Mouse (Mus musculus): ENCODE data around the gene Psors1c2. TPM values are rescaled to one million over a fixed set of nuclear protein-coding genes. Genes with fewer than 3 reads are reported as not detected.

The Psors1c2 gene
- polyA plus RNA-seq, 3 experiments from 2014 or later = 0.73 TPM; not detected in 2

DNA sequence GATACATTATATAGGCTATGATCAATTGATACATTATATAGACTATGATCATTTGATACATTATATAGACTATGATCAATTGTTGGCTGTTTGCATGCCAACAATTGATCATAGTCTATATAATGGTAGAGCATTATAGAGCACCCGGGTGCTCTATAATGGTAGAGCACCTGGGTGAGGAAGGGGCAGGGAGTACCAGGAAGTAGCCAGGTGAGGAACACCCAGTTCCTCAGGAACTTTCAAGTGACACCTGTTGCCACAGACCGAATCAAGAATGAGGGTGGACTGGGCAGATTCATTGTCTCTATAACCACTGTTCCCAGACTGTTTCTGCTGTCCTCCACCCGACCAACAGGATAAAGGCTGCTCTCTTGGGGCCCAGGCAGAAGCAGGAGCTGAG is 34.1 kb downstream of the Psors1c2 start, which contains the start of gene 2300002M23Rik:
Gene 2300002M23Rik (plus strand): TSS at position 301 of the 400 bp plus-strand sequence.
- no peak for ATAC-seq

- ATAC-seq = no peak
Measured at GRCm38 (mm10) chr17:35567767-35568166, 34.8 kb downstream of the Psors1c2 start.

DNA sequence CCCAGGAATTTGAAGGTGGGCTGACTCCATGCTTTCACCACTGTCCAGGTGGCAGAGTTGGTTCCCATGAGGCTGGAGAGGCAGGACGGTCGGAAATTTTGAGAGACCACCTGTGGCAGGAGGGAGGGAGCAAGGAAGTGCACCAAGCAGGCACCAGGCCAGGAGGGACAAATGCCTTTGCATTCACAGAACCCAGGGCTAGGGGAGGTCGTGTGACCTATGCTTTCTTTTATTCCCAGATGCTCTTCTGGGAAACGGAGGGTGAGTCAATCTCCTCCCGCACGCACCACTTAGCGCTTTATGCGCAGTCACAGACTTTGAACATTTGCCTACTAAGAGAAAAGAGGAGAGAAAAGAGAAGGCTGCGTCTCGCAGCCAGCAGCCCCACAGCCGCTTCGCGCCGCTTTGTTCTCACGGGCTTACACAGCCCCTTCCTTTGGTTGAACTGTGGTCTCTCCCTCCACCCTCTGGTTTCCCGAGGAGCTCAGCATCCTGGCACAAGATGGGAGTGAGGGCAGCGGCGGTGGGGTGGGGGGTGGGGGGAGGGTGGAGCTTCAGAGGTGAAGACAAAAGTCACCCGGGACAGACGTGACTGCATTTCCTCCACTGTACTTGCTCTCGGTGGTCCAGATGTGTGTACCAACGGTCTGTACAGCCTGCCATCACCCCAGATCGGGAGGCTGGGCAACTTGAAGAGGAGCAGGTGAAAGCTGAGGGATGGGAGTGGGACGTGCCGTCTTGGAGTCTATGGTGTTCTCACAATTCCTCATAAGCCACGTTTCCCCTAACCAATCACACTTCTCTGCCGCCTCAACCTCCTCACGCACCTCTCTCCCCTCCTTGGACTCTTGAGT is 36.3 kb downstream of the Psors1c2 start:
- no peak for ATAC-seq

- ATAC-seq = no peak
Measured at GRCm38 (mm10) chr17:35570836-35571235, 37.8 kb downstream of the Psors1c2 start.

- ATAC-seq = no peak
Measured at GRCm38 (mm10) chr17:35571477-35571876, 38.5 kb downstream of the Psors1c2 start.

DNA sequence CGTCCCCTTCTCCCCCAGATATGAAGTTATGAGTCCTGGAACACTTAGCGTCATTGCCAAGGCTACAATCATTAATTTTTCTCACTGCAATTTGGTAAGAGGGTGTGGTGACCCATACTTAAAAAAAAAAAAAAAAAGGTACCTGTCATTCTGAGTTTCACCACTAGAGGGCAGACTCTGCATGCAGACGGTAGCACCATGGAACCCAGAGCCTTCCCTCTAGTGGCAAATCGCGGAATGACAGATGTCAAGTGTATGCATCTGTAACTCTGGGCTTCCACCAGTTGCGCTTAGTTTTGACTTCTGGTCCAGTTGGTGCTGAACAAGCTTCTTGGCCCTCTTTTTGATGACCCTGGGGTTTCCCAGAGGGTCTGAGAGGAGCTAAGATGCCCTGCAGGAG is 45.2 kb downstream of the Psors1c2 start:
- peak; percentile 41 for ATAC-seq

- no peak for ATAC-seq
Measured at GRCm38 (mm10) chr17:35582900-35583299, 49.9 kb downstream of the Psors1c2 start.

Other genes starting within 250 kb of the Psors1c2 start
- under 1 TPM in 2 of 3 experiments, not detected in 1; 0.23 to 0.24 TPM for gene H2-Q1, start 212.8 kb upstream of the Psors1c2 start, polyA plus RNA-seq (2017; shearing (Covaris generic))
- gene H2-Q2, start 191.0 kb upstream of the Psors1c2 start, polyA plus RNA-seq (2017; shearing (Covaris generic)) = 10 to 100 TPM in 2 of 3 experiments, 1 to 10 TPM in 1; 4.6 to 25.2 (median 21.9) TPM
- 10 to 100 TPM; 11.4 to 17.3 (median 16.4) TPM for gene H2-Q4, start 153.6 kb upstream of the Psors1c2 start, polyA plus RNA-seq (2017; shearing (Covaris generic))
- gene H2-Q6, start 108.4 kb upstream of the Psors1c2 start, polyA plus RNA-seq (2017; shearing (Covaris generic)) = 100 to 1,000 TPM; 356 to 772 (median 602) TPM
- 1,000 to 10,000 TPM in 2 of 3 experiments, 100 to 1,000 TPM in 1; 921 to 1,440 (median 1,337) TPM for gene H2-Q7, start 94.0 kb upstream of the Psors1c2 start, polyA plus RNA-seq (2017; shearing (Covaris generic))
- 10 to 100 TPM; 14.2 to 25.0 (median 24.2) TPM for gene H2-Q10, start 63.1 kb upstream of the Psors1c2 start, polyA plus RNA-seq (2017; shearing (Covaris generic))
- under 1 TPM; 0.26 to 0.58 (median 0.32) TPM for gene Pou5f1, start 27.2 kb upstream of the Psors1c2 start, polyA plus RNA-seq (2017; shearing (Covaris generic))
- 10 to 100 TPM; 16.6 to 68.4 (median 21.5) TPM for gene Tcf19, start 16.4 kb upstream of the Psors1c2 start, polyA plus RNA-seq (2017; shearing (Covaris generic))
- gene Cchcr1, start 16.1 kb upstream of the Psors1c2 start, polyA plus RNA-seq (2017; shearing (Covaris generic)) = 1 to 10 TPM; 4.8 to 7.1 (median 6.0) TPM
- not detected for gene Cdsn, start 18.9 kb downstream of the Psors1c2 start, polyA plus RNA-seq (2017; shearing (Covaris generic))
- not detected for gene 2300002M23Rik, start 34.2 kb downstream of the Psors1c2 start, polyA plus RNA-seq (2017; shearing (Covaris generic))
- not detected for gene Sfta2, start 68.3 kb downstream of the Psors1c2 start, polyA plus RNA-seq (2017; shearing (Covaris generic))
- gene Gm9573, start 93.4 kb downstream of the Psors1c2 start, polyA plus RNA-seq (2017; shearing (Covaris generic)) = not detected
- under 1 TPM in 1 of 3 experiments, not detected in 2; 0.26 TPM for gene Mucl3, start 110.5 kb downstream of the Psors1c2 start, polyA plus RNA-seq (2017; shearing (Covaris generic))
- 10 to 100 TPM; 10.4 to 13.2 (median 12.7) TPM for gene Vars2, start 134.4 kb downstream of the Psors1c2 start, polyA plus RNA-seq (2017; shearing (Covaris generic))
- gene Gtf2h4, start 140.5 kb downstream of the Psors1c2 start, polyA plus RNA-seq (2017; shearing (Covaris generic)) = 10 to 100 TPM; 16.7 to 24.7 (median 17.9) TPM
- 1 to 10 TPM in 1 of 3 experiments, under 1 TPM in 2; 0.65 to 1.1 (median 0.73) TPM for gene Ddr1, start 171.4 kb downstream of the Psors1c2 start, polyA plus RNA-seq (2017; shearing (Covaris generic))